Mouse (Mus musculus): ENCODE data around the gene Cdk5rap2.

GRCm38 (mm10) chr4:70227667-70228066, 182.6 kb downstream of the Cdk5rap2 start:
- TF ChIP-seq CTCF (IDR thresholded peaks at IDR 0.05; ENCODE audit: control insufficient read depth, insufficient read depth, insufficient replicate concordance, low read depth, low read length) = no peak
- no peak for TF ChIP-seq POLR2A (IDR thresholded peaks at IDR 0.05; ENCODE audit: control insufficient read depth, low read depth, low read length)
